In genomic region chr1:43404693-43405678, GRCm38 (mm10) we compare ENCODE assay signal across 24 mouse cellular contexts. TPM values are rescaled to one million over a fixed set of nuclear protein-coding genes. Genes with fewer than 3 reads are reported as not detected.
A peak's percentile ranks its signal among the peaks of the same experiment; 100 is the strongest.
DNase-seq lines count a peak whose midpoint lies in the region; ATAC-seq and TF ChIP-seq lines count a peak whose summit lies in the region.
"Had no signal": no experiment of that assay in that cellular context is flagged by ENCODE, and none has a peak within 500 bp of the region (broad histone marks: within the 10 kb centered on the region; RNA-seq: fewer than 3 reads in every experiment).

No protein-coding gene starts in this region.

- H3K9me3 ChIP-seq in lung, embryonic 15.5 days: no peaks in the 10 kb centered on the region
- no peaks in the 10 kb centered on the region for H3K9me3 ChIP-seq in intestine, embryonic 16.5 days (ENCODE audit: control insufficient read depth, low read length)
- no peaks in the 10 kb centered on the region for H3K9me3 ChIP-seq in stomach, postnatal 0 days (ENCODE audit: control insufficient read depth, low read length)
- H3K9me3 ChIP-seq in kidney, embryonic 16.5 days (ENCODE audit: low read length): no peaks in the 10 kb centered on the region
- H3K9me3 ChIP-seq: forebrain, embryonic 10.5 days; G1E; heart, embryonic 15.5 days; hindbrain, embryonic 10.5 days had no signal

- H3K4me3 ChIP-seq in lung, embryonic 15.5 days: no peak overlapping the region
- H3K4me3 ChIP-seq in intestine, embryonic 16.5 days (ENCODE audit: low read length): no peak overlapping the region
- H3K4me3 ChIP-seq in stomach, postnatal 0 days (ENCODE audit: low read depth, low read length): no peak overlapping the region
- no peak overlapping the region for H3K4me3 ChIP-seq in kidney, embryonic 16.5 days (ENCODE audit: low read length)
- H3K4me3 ChIP-seq: forebrain, embryonic 10.5 days; gastrocnemius, adult 2 months; heart, embryonic 15.5 days; hindbrain, embryonic 10.5 days had no signal

- peak; percentile 75; the same call in 1 of the 2 replicates for ATAC-seq in lung, embryonic 15.5 days (ENCODE audit: borderline replicate concordance, extremely low read depth, low FRiP score, low TSS enrichment)
- peak; percentile 66 for ATAC-seq in intestine, embryonic 16.5 days
- no peak for ATAC-seq in stomach, postnatal 0 days (ENCODE audit: low FRiP score, low TSS enrichment)
- no peak for ATAC-seq in kidney, embryonic 16.5 days (ENCODE audit: low FRiP score, low TSS enrichment)
- ATAC-seq: activated CD4-positive, CD25-positive, alpha-beta regulatory T cell, adult 4 months; forebrain, postnatal 0 days; hindbrain, postnatal 0 days; midbrain, embryonic 16.5 days had no signal

- H3K4me1 ChIP-seq in lung, embryonic 15.5 days: peaks cover 12% of the 10 kb centered on the region
- peaks cover 4% of the 10 kb centered on the region; the same call in 1 of the 2 replicates for H3K4me1 ChIP-seq in intestine, embryonic 16.5 days (ENCODE audit: control insufficient read depth, insufficient read depth, low read length)
- H3K4me1 ChIP-seq in stomach, postnatal 0 days (replicated peaks; ENCODE audit: control insufficient read depth, insufficient read depth): no peaks in the 10 kb centered on the region
- no peaks in the 10 kb centered on the region for H3K4me1 ChIP-seq in kidney, embryonic 16.5 days (ENCODE audit: insufficient read depth, low read length)
- H3K4me1 ChIP-seq: forebrain, embryonic 10.5 days; heart, embryonic 15.5 days; hindbrain, embryonic 10.5 days had no signal

- no peaks in the 10 kb centered on the region for H3K27me3 ChIP-seq in lung, embryonic 15.5 days
- H3K27me3 ChIP-seq in intestine, embryonic 16.5 days (replicated peaks; ENCODE audit: control insufficient read depth, insufficient read depth, low read length): no peaks in the 10 kb centered on the region
- H3K27me3 ChIP-seq in stomach, postnatal 0 days (ENCODE audit: control insufficient read depth, insufficient read depth, low read length): no peaks in the 10 kb centered on the region
- H3K27me3 ChIP-seq in kidney, embryonic 16.5 days (ENCODE audit: insufficient read depth, low read length): no peaks in the 10 kb centered on the region
- H3K27me3 ChIP-seq: heart, embryonic 15.5 days had no signal

- 24% methylated on average over 9 of the region's 9 CpGs for WGBS in lung, embryonic 15.5 days
- 30% methylated on average over 9 of the region's 9 CpGs for WGBS in intestine, embryonic 16.5 days
- 23% methylated on average over 9 of the region's 9 CpGs for WGBS in stomach, postnatal 0 days
- WGBS in kidney, embryonic 16.5 days: 46% methylated on average over 9 of the region's 9 CpGs

- no peak for DNase-seq in lung, postnatal 36 days
- DNase-seq in brain, adult 2 months (ENCODE audit: low read depth, low spot score): peak; percentile 48
- DNase-seq in stomach, postnatal 0 days (ENCODE audit: low spot score): no peak
- DNase-seq in urinary bladder, postnatal 10 days (ENCODE audit: low spot score): no peak
- DNase-seq: adrenal gland, postnatal 14 days; cerebellum, adult 2 months; cerebellum, postnatal 36 days; forebrain, postnatal 0 days; gastrocnemius, adult 2 months; kidney, adult 8-10 months; kidney, postnatal 36 days; lung, adult 18-20 months; right cerebral cortex, postnatal 25 days had no signal

- H3K4me2 ChIP-seq in lung, embryonic 15.5 days: no peak overlapping the region
- no peak overlapping the region for H3K4me2 ChIP-seq in intestine, embryonic 16.5 days (ENCODE audit: low read depth, low read length)
- no peak overlapping the region for H3K4me2 ChIP-seq in stomach, postnatal 0 days (replicated peaks; ENCODE audit: low read depth)
- H3K4me2 ChIP-seq in kidney, embryonic 16.5 days (replicated peaks; ENCODE audit: low read depth, low read length): no peak overlapping the region
- H3K4me2 ChIP-seq: heart, embryonic 15.5 days; liver, embryonic 11.5 days had no signal

- peak overlapping the region; percentile 37; the same call in 1 of the 2 replicates for H3K27ac ChIP-seq in lung, embryonic 15.5 days
- peak overlapping the region; percentile 68 for H3K27ac ChIP-seq in intestine, embryonic 16.5 days (ENCODE audit: low read length)
- no peak overlapping the region for H3K27ac ChIP-seq in stomach, postnatal 0 days (replicated peaks)
- no peak overlapping the region for H3K27ac ChIP-seq in kidney, embryonic 16.5 days (ENCODE audit: low read length)
- H3K27ac ChIP-seq: forebrain, embryonic 10.5 days; gastrocnemius, adult 2 months; heart, embryonic 15.5 days; hindbrain, embryonic 10.5 days; hindbrain, postnatal 0 days had no signal

- TF ChIP-seq EP300 in stomach, postnatal 0 days (optimal IDR thresholded peaks at IDR 0.05): no peak

- no peaks in the 10 kb centered on the region for H3K36me3 ChIP-seq in lung, embryonic 15.5 days
- H3K36me3 ChIP-seq in intestine, embryonic 16.5 days (ENCODE audit: control insufficient read depth, insufficient read depth, low read length): no peaks in the 10 kb centered on the region
- H3K36me3 ChIP-seq in stomach, postnatal 0 days (ENCODE audit: control insufficient read depth, insufficient read depth, low read length): no peaks in the 10 kb centered on the region
- no peaks in the 10 kb centered on the region for H3K36me3 ChIP-seq in kidney, embryonic 16.5 days (ENCODE audit: insufficient read depth, low read length)
- H3K36me3 ChIP-seq: forebrain, embryonic 10.5 days; G1E; heart, embryonic 15.5 days; hindbrain, embryonic 10.5 days had no signal

- no peak overlapping the region for H3K9ac ChIP-seq in lung, embryonic 15.5 days
- H3K9ac ChIP-seq in intestine, embryonic 16.5 days (ENCODE audit: low read depth, low read length): no peak overlapping the region
- 0 out of 2 replicates have a peak overlapping the region, but pooled peaks have one; percentile 27 for H3K9ac ChIP-seq in stomach, postnatal 0 days (ENCODE audit: low read length)
- no peak overlapping the region for H3K9ac ChIP-seq in kidney, embryonic 16.5 days (replicated peaks; ENCODE audit: low read length)
- H3K9ac ChIP-seq: forebrain, postnatal 0 days; heart, embryonic 15.5 days had no signal

- no peak for TF ChIP-seq CTCF in stomach, postnatal 0 days (IDR thresholded peaks at IDR 0.05; ENCODE audit: low read depth)

RNA-seq across cellular contexts. Expression of gene Nck2, which starts 39.4 kb away (rescaled TPM):
- polyA plus RNA-seq in lung, embryonic 15.5 days (2015; fragmentation: Nextera tagmentation; extraction: Ambion mirVana): 50.9 and 51.3 TPM in 2 replicates
- polyA plus RNA-seq in intestine, embryonic 16.5 days (2015; fragmentation: Nextera tagmentation; extraction: Ambion mirVana): 21.5 and 25.2 TPM in 2 replicates
- 41.4 and 41.7 TPM in 2 replicates for polyA plus RNA-seq in stomach, postnatal 0 days (2015; fragmentation: Nextera tagmentation; extraction: Ambion mirVana)
- polyA plus RNA-seq in kidney, embryonic 16.5 days (2015; fragmentation: Nextera tagmentation; extraction: Ambion mirVana): 44.5 and 46.5 TPM in 2 replicates

Comparison
In these comparisons a context has a peak if more than half of its experiments do, and no peak if none do; other contexts are left out.
1. ATAC-seq: peak in lung, embryonic 15.5 days (single experiment) and intestine, embryonic 16.5 days (single experiment); none in stomach, postnatal 0 days (single experiment) and kidney, embryonic 16.5 days (single experiment).
2. H3K27ac ChIP-seq: peak in lung, embryonic 15.5 days (single experiment) and intestine, embryonic 16.5 days (single experiment); none in stomach, postnatal 0 days (single experiment) and kidney, embryonic 16.5 days (single experiment).